8 mouse cellular contexts compared by ENCODE assay signal in genomic region chr5:140565856-140566255, GRCm38 (mm10). TPM values are rescaled to one million over a fixed set of nuclear protein-coding genes. Genes with fewer than 3 reads are reported as not detected.
DNase-seq lines count a peak whose midpoint lies in the region; ATAC-seq and TF ChIP-seq lines count a peak whose summit lies in the region.

No protein-coding gene starts in this region.

- no peak overlapping the region for H3K9ac ChIP-seq in heart, embryonic 14.5 days (ENCODE audit: low read length)
- no peak overlapping the region for H3K9ac ChIP-seq in lung, embryonic 16.5 days (ENCODE audit: low read length)

- 0 out of 2 replicates have a peak, but pooled peaks have one; percentile 15 for ATAC-seq in heart, embryonic 14.5 days (ENCODE audit: insufficient number of reproducible peaks, insufficient read depth, low FRiP score, low read depth)
- peak; percentile 31; the same call in 1 of the 2 replicates for ATAC-seq in lung, embryonic 16.5 days (ENCODE audit: low read depth)
- no peak for ATAC-seq in inflammation-experienced regulatory T-cells, adult 6 months

- H3K4me1 ChIP-seq in thymus, adult 2 months (replicated peaks; ENCODE audit: control insufficient read depth, insufficient read depth, low read length) = peaks cover 55% of the 10 kb centered on the region
- H3K4me1 ChIP-seq in heart, embryonic 14.5 days (ENCODE audit: control insufficient read depth in 2 of 2, insufficient read depth in 2 of 2, low read length in 2 of 2) = peaks cover 14 to 16% of the 10 kb centered on the region in 2 experiments
- peaks cover 14% of the 10 kb centered on the region for H3K4me1 ChIP-seq in lung, embryonic 16.5 days (replicated peaks; ENCODE audit: control insufficient read depth, insufficient read depth, low read length)

- H3K27ac ChIP-seq in thymus, adult 2 months (ENCODE audit: control insufficient read depth, insufficient read depth, low read length) = no peak overlapping the region
- H3K27ac ChIP-seq in heart, embryonic 14.5 days (replicated peaks in 1 of 2; ENCODE audit: control insufficient read depth in 1 of 2, insufficient read depth in 1 of 2, low read depth in 2 of 2, low read length in 2 of 2) = peak overlapping the region in 1 of 2 experiments; percentile 16; a peak in 2 of 4 replicates
- H3K27ac ChIP-seq in lung, embryonic 16.5 days (ENCODE audit: low read length) = no peak overlapping the region

- TF ChIP-seq CTCF in thymus, adult 2 months (IDR thresholded peaks at IDR 0.05; ENCODE audit: borderline replicate concordance, control insufficient read depth, extremely low read depth, insufficient read depth, low read length, poor library complexity) = peak; percentile 39; the same call in 1 of the 2 replicates

- DNase-seq in thymus, adult 2 months = peak; percentile 73
- no peak for DNase-seq in thymus, postnatal 0 days (ENCODE audit: low spot score)
- peak; percentile 26 to 42 for DNase-seq in cerebellum, postnatal 25 days
- peak; percentile 55 to 56 for DNase-seq in kidney, postnatal 25 days
- peak; percentile 65 for DNase-seq in retina, postnatal 1 day

- H3K4me2 ChIP-seq in heart, embryonic 14.5 days (ENCODE audit: low read length) = no peak overlapping the region
- H3K4me2 ChIP-seq in lung, embryonic 16.5 days (ENCODE audit: low read depth, low read length) = no peak overlapping the region

- no peaks in the 10 kb centered on the region for H3K36me3 ChIP-seq in thymus, adult 2 months (ENCODE audit: control insufficient read depth, insufficient read depth, low read length)
- H3K36me3 ChIP-seq in heart, embryonic 14.5 days (ENCODE audit: control insufficient read depth, insufficient read depth, low read length) = no peaks in the 10 kb centered on the region
- no peaks in the 10 kb centered on the region for H3K36me3 ChIP-seq in lung, embryonic 16.5 days (ENCODE audit: control insufficient read depth, insufficient read depth, low read length)

- H3K9me3 ChIP-seq in heart, embryonic 14.5 days (ENCODE audit: control insufficient read depth, low read length) = no peaks in the 10 kb centered on the region
- H3K9me3 ChIP-seq in lung, embryonic 16.5 days (ENCODE audit: control insufficient read depth, low read length) = no peaks in the 10 kb centered on the region

- no peaks in the 10 kb centered on the region for H3K27me3 ChIP-seq in thymus, adult 2 months (ENCODE audit: control insufficient read depth, insufficient read depth, low read length)
- H3K27me3 ChIP-seq in heart, embryonic 14.5 days (ENCODE audit: control insufficient read depth, insufficient read depth, low read length) = no peaks in the 10 kb centered on the region
- no peaks in the 10 kb centered on the region for H3K27me3 ChIP-seq in lung, embryonic 16.5 days (ENCODE audit: control insufficient read depth, insufficient read depth, low read depth, low read length)

- H3K4me3 ChIP-seq in thymus, adult 2 months (ENCODE audit: control insufficient read depth, insufficient read depth, low read length) = no peak overlapping the region
- H3K4me3 ChIP-seq in heart, embryonic 14.5 days (ENCODE audit: control insufficient read depth in 1 of 2, insufficient read depth in 1 of 2, low read depth in 1 of 2, low read length in 2 of 2) = no peak overlapping the region
- H3K4me3 ChIP-seq in lung, embryonic 16.5 days (ENCODE audit: low read length) = no peak overlapping the region

- 72% methylated on average over 6 of the region's 6 CpGs for WGBS in thymus, adult 2 months
- 50% methylated on average over 6 of the region's 6 CpGs for WGBS in heart, embryonic 14.5 days
- 58% methylated on average over 6 of the region's 6 CpGs for WGBS in lung, embryonic 16.5 days

- TF ChIP-seq POLR2A in thymus, adult 2 months (IDR thresholded peaks at IDR 0.05; ENCODE audit: control insufficient read depth, extremely low read depth, insufficient read depth, low read length, poor library complexity) = no peak

RNA-seq across cellular contexts. Expression of gene Grifin, which starts 1.0 kb away (rescaled TPM):
- polyA plus RNA-seq in thymus, adult 2 months (2012; rRNA removed) = 2.7 TPM in 2 replicates
- polyA plus RNA-seq in thymus, postnatal 0 days (2015; fragmentation: Nextera tagmentation; extraction: Ambion mirVana) = 13.1 and 21.2 TPM in 2 replicates
- not detected in 2 replicates for polyA plus RNA-seq in heart, embryonic 14.5 days (2014; fragmentation: Nextera tagmentation; extraction: Ambion mirVana)
- 0.63 TPM in 1 of 2 replicates, not detected in the other for polyA plus RNA-seq in lung, embryonic 16.5 days (2015; fragmentation: Nextera tagmentation; extraction: Ambion mirVana)
- 1 to 10 TPM; 1.2 to 5.5 (median 1.9) TPM for polyA plus RNA-seq in inflammation-experienced regulatory T-cells, adult 6 months (2017; shearing (Covaris generic))

RNA-seq across cellular contexts. Expression of gene Lfng, which starts 41.3 kb away (rescaled TPM):
- 141 and 171 TPM in 2 replicates for polyA plus RNA-seq in thymus, adult 2 months (2012; rRNA removed)
- polyA plus RNA-seq in thymus, postnatal 0 days (2015; fragmentation: Nextera tagmentation; extraction: Ambion mirVana) = 13.2 and 13.3 TPM in 2 replicates
- 3.8 and 6.4 TPM in 2 replicates for polyA plus RNA-seq in heart, embryonic 14.5 days (2014; fragmentation: Nextera tagmentation; extraction: Ambion mirVana)
- polyA plus RNA-seq in lung, embryonic 16.5 days (2015; fragmentation: Nextera tagmentation; extraction: Ambion mirVana) = 24.9 and 25.8 TPM in 2 replicates
- 10 to 100 TPM; 16.8 to 44.8 (median 23.1) TPM for polyA plus RNA-seq in inflammation-experienced regulatory T-cells, adult 6 months (2017; shearing (Covaris generic))
